Mouse (Mus musculus): ENCODE results near the gene Nab2.

- TF ChIP-seq CTCF (IDR thresholded peaks at IDR 0.05; ENCODE audit: insufficient read depth, low read depth, low read length), result no peak
- no peak for TF ChIP-seq POLR2A (IDR thresholded peaks at IDR 0.05; ENCODE audit: insufficient read depth, low read depth, low read length)
Observed at GRCm38 (mm10) chr10:127674046-127674655, 5.8 kb upstream of the Nab2 start.

Measured in olfactory bulb, adult 2 months (tissue).